Mouse (Mus musculus) embryonic facial prominence, embryonic 11.5 days (tissue): ENCODE measurements at regions not wholly inside any gene's neighbourhood (a gene's known extent, or its start where the extent isn't known, plus 50 kb on each side); places are given as distances from the start of the nearest gene placed in this dataset.

ENCODE experiments used
- ATAC-seq: fragments of 200-750 bp; cut with Nextera tagmentation; replicated peaks from 2 replicates; pipeline ENCODE4 v1.8.0; 2017; ENCODE audit warnings: low read depth; ENCODE audit not compliant: insufficient number of reproducible peaks, low FRiP score, low TSS enrichment
- DNase-seq: peaks from one replicate; pipeline ENCODE4 v3.0.0-alpha.2; 2015; ENCODE audit warnings: low spot score
- H3K27ac ChIP-seq: fragments of 300-500 bp; sonication (generic); replicated peaks from 2 replicates; pipeline ENCODE4 v1.5.1; 2014; ENCODE audit warnings: mild to moderate bottlenecking, low read depth, low read length, control low read depth
- H3K27me3 ChIP-seq: fragments of 300-500 bp; sonication (generic); 2 replicates; pipeline ENCODE4 v1.6.1; 2014; ENCODE audit warnings: mild to moderate bottlenecking, low read length, moderate library complexity, mixed read lengths; ENCODE audit not compliant: control insufficient read depth, insufficient read depth
- H3K36me3 ChIP-seq: fragments of 300-500 bp; sonication (generic); replicated peaks from 2 replicates; pipeline ENCODE4 v1.6.1; 2014; ENCODE audit warnings: low read depth, mild to moderate bottlenecking, low read length, moderate library complexity, mixed read lengths; ENCODE audit not compliant: control insufficient read depth, insufficient read depth
- H3K4me1 ChIP-seq: fragments of 300-500 bp; sonication (generic); 2 replicates; pipeline ENCODE4 v1.6.1; 2014; ENCODE audit warnings: low read length, mixed read lengths; ENCODE audit not compliant: control insufficient read depth, insufficient read depth
- H3K4me2 ChIP-seq: fragments of 300-500 bp; sonication (generic); 2 replicates; pipeline ENCODE4 v1.6.1; 2014; ENCODE audit warnings: low read depth, mild to moderate bottlenecking, control low read depth, low read length, moderate library complexity
- H3K4me3 ChIP-seq: fragments of 300-500 bp; sonication (generic); 2 replicates; pipeline ENCODE4 v1.5.1; 2014; ENCODE audit warnings: low read depth, low read length, control low read depth
- H3K9ac ChIP-seq: fragments of 300-500 bp; sonication (generic); replicated peaks from 2 replicates; pipeline ENCODE4 v1.6.1; 2014; ENCODE audit warnings: mild to moderate bottlenecking, control low read depth, low read length
- H3K9me3 ChIP-seq: fragments of 300-500 bp; sonication (generic); replicated peaks from 2 replicates; pipeline ENCODE4 v1.6.1; 2016; ENCODE audit warnings: mild to moderate bottlenecking, low read length, inconsistent platforms, mixed read lengths; ENCODE audit not compliant: control insufficient read depth
- WGBS: fragments of 180-500 bp; shearing (Covaris S2); extraction: QIAGEN DNeasy Blood & Tissue Kit; methylation state at CpG from one replicate; pipeline ENCODE4 v1.1.7; 2014; 5-methylcytosine and 5-hydroxymethylcytosine counted together

DNA sequence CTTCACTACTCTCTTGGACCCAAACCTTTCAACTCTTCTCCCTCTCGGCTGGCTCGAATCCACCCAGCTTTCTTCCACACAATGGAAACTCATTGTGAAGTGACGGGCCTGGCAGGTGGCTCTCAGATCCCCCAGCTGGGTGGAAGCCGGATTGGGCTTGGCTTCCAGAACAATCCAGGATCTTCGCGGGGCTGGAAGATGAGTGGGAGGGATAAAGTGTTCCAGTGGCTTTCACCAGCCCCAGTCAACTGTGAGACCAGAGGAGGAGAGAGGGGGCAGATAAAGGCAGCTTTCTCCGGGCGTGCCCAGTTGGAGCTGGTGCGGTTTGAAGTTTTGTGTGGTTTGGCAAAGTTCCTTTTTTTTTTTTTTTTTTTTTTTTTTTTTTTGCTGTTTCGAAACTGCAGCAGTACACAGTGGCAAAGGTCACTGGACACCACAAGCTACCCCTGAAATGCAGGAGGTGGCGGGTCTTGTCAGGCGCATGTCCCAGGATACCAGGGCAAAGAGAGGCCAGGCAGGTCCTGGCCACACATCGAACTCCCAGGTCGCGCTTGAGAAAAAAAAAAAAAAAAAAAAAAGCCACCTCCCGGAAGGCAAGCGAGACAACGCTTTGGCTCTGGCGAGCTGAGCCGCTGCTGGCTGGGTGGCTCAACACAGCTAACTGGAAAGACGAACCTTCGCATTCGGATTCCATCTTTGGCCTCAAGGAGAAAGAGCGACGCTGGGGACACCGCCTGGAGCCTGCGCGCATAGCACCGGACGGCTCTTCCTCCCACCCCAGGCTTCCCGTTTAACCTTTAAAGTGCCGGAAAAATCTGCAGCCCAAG, 91.9 kb upstream of the Bcor start:
- Histone ChIP-seq H3K4me2 (peak overlapping the region; percentile 37), H3K27ac (no peak overlapping the region), H3K9me3 (no peaks in the 10 kb centered on the region), H3K9ac (no peak overlapping the region), H3K4me1 (no peaks in the 10 kb centered on the region), H3K27me3 (no peaks in the 10 kb centered on the region), H3K4me3 (0 out of 2 replicates have a peak overlapping the region, but pooled peaks have one; percentile 16), H3K36me3 (no peaks in the 10 kb centered on the region)
- DNase-seq (peak; percentile 85), ATAC-seq (peak; percentile 83; the same call in 1 of the 2 replicates)
- WGBS = 15% methylated on average over 31 of the region's 32 CpGs

DNA sequence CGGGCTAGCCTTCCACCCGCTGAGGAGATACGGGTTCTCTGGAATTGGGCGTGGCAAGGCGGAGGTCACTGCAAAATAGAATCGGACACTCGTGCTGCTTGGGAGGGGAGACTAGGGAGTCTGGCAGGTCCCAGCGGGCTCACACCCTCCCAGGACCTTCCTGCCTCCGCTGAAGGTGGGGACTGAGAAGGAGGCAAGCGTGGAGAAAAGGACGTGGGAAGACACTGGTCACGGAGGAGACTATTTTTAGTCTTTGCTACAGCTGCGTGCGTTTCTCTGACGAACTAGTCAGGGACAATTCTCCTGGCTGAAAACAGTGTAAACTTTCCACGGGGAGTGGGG, 92.5 kb upstream of the Bcor start:
- Histone ChIP-seq H3K4me2 (peak overlapping the region; percentile 37), H3K27me3 (no peaks in the 10 kb centered on the region), H3K27ac (no peak overlapping the region), H3K4me1 (no peaks in the 10 kb centered on the region), H3K4me3 (peak overlapping the region; percentile 16; the same call in 1 of the 2 replicates), H3K9ac (no peak overlapping the region), H3K36me3 (no peaks in the 10 kb centered on the region), H3K9me3 (no peaks in the 10 kb centered on the region)
- DNase-seq (no peak), ATAC-seq (no peak)
- 10% methylated on average over 16 of the region's 16 CpGs for WGBS

DNA sequence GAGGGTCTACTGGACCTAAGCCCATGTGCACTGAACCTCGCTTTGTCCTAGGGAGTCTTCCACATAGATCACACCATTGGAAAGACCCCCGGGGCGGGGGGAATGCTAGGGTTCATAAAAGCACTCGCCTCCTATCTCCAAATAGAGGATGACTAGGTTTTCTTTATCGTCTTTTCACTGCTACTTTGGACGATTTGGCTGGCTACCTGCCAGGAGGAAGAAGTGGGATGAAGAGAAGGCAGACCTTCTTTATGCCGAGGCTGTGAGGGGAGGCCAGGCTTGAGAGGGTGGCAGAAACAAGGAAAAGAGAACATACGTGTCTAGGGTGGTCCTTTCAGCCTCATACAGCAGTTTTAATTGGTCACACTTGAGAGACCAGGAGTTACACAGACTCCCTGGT, 96.6 kb upstream of the Bcor start:
- WGBS = 83% methylated on average over 8 of the region's 8 CpGs
- H3K27me3 ChIP-seq = no peaks in the 10 kb centered on the region

DNA sequence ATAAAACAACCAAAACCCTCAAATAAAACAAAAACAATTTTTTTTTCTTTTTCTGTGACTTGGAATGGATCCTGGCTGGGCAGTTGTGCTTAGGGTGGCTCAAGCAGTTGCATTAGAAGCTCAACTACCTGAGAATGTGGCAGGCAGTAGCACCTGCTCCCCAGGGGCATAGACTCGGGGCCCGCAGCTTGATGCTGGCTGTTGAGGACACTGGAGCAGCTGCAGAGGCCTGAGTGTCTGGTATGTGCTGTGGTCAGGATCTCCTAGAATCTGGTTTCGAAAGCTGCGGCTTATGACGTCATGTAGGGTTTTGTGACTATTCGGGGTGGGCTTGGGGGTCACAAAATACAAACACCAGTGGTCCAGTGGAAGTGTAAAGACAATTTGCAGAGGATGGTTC, 103.7 kb upstream of the Bcor start:
- 68% methylated on average over 6 of the region's 6 CpGs for WGBS

More for the DNA sequence above, 96.6 kb upstream of the Bcor start:
- no peak overlapping the region for H3K4me2 ChIP-seq
- no peak for DNase-seq
- H3K9me3 ChIP-seq = no peaks in the 10 kb centered on the region
- no peaks in the 10 kb centered on the region for H3K36me3 ChIP-seq
- no peaks in the 10 kb centered on the region for H3K4me1 ChIP-seq
- no peak overlapping the region for H3K9ac ChIP-seq
- H3K4me3 ChIP-seq = no peak overlapping the region
- no peak for ATAC-seq
- H3K27ac ChIP-seq = no peak overlapping the region

DNA sequence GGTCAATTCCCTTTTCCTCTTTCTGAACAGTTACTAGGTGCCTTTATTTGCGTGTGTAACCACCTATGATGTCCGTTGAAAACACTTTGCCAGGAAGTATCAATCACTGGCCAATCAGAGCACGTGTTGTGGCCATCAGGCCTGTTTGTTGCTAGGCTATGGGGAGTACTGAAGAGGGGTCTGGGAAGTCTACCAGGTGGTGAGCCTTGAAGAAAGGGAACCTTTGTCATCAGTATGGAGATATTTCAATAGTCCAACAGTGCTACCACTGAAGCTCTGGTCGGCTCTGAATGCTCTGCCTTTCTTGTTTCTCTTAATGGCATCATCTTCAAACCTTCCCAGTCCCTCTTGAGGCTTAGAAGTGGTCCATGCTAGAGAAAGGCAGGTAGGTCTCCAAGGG, 124.6 kb upstream of the Bcor start:
- H3K27ac ChIP-seq = no peak overlapping the region
- WGBS = 73% methylated on average over 4 of the region's 4 CpGs
- no peak overlapping the region for H3K9ac ChIP-seq
- H3K36me3 ChIP-seq = no peaks in the 10 kb centered on the region
- H3K4me2 ChIP-seq = no peak overlapping the region
- H3K4me3 ChIP-seq = no peak overlapping the region
- no peak for ATAC-seq
- DNase-seq = no peak
- no peaks in the 10 kb centered on the region; the same call in 1 of the 2 replicates for H3K4me1 ChIP-seq
- no peaks in the 10 kb centered on the region for H3K9me3 ChIP-seq
- H3K27me3 ChIP-seq = no peaks in the 10 kb centered on the region; the same call in 1 of the 2 replicates

More for the DNA sequence above, 103.7 kb upstream of the Bcor start:
- DNase-seq = no peak
- H3K9ac ChIP-seq = no peak overlapping the region
- no peak overlapping the region for H3K27ac ChIP-seq
- no peak for ATAC-seq
- no peak overlapping the region for H3K4me2 ChIP-seq
- no peaks in the 10 kb centered on the region for H3K36me3 ChIP-seq
- H3K27me3 ChIP-seq = no peaks in the 10 kb centered on the region
- H3K9me3 ChIP-seq = no peaks in the 10 kb centered on the region
- no peaks in the 10 kb centered on the region for H3K4me1 ChIP-seq
- no peak overlapping the region for H3K4me3 ChIP-seq

DNA sequence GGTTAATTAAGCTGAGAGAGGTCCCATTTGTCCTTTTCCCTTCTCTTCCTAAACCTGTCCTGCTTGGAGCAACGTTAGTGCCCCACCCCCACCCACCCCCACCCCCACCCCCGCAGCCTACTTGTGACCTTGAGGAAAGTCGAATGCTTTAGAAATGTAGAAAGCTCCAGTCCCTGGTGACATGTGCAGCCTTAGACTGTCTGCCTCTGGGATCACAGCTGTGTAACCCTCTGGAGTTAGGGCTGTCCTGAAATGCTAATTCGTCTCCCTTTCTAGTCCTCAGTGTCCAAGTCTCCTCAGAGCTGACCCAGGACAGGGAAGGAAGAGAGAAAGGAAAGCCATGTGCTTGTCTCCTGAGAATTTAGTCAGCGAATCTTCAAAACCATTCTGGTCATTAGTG, 125.0 kb upstream of the Bcor start:
- Histone ChIP-seq H3K27me3 (no peaks in the 10 kb centered on the region; the same call in 1 of the 2 replicates), H3K4me2 (no peak overlapping the region), H3K4me3 (no peak overlapping the region), H3K9me3 (no peaks in the 10 kb centered on the region), H3K36me3 (no peaks in the 10 kb centered on the region), H3K4me1 (no peaks in the 10 kb centered on the region; the same call in 1 of the 2 replicates), H3K27ac (no peak overlapping the region), H3K9ac (no peak overlapping the region)
- WGBS = 46% methylated on average over 5 of the region's 5 CpGs
- DNase-seq (no peak), ATAC-seq (no peak)

DNA sequence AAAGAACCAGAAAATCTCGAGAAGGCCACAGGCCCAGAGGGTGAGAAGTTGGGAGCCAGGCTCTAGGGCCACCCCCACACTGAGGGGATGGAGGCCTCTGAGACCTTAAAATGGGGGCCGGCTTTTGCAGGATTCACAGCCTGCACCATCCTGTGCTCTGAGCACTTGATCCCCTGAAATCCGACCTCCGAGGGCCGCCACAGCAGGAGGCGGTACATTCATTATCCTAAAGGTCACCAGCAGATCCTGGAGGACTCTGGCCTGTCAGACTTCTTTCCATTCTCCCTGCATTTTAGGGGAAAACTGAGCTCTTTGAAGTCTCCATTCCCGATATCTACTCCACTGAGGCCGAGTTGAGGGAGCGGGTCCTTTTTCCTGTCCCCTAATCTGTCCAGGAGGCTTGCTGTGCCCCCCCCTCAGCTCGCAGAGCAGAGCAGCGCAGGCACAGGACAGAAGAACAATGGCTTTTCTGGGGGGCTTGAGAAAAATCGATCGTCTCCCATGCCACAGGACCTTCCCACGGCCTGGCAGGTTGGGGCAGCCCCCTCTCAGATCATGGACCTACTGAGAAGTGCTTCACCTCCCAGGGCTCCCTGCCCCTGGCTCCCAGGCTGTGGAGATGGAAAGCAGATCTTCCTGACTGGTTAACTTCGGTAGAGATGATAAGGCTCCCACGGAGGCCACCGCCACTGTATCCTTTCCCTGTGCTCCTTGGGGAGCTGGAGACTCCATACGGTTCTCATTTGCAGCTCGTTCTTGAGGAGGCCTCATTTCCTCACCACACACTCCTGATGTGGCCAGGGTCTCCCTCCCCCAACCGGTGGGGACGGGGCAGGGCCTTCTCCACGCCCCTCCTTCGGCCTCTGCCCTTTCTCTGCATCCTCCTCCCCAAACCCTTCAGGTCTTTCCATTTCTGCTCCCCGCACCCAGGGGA, 126.1 kb upstream of the Bcor start:
- peak; percentile 50 for ATAC-seq
- DNase-seq = peak; percentile 67
- Histone ChIP-seq H3K9me3 (no peaks in the 10 kb centered on the region), H3K9ac (peak overlapping the region; percentile 13; the same call in 1 of the 2 replicates), H3K4me2 (no peak overlapping the region), H3K4me1 (no peaks in the 10 kb centered on the region; the same call in 1 of the 2 replicates), H3K4me3 (no peak overlapping the region), H3K36me3 (no peaks in the 10 kb centered on the region), H3K27ac (peak overlapping the region; percentile 41), H3K27me3 (no peaks in the 10 kb centered on the region; the same call in 1 of the 2 replicates)
- WGBS = 13% methylated on average over 24 of the region's 24 CpGs
